Mouse (Mus musculus): ENCODE data around the gene Setdb1. TPM values are rescaled to one million over a fixed set of nuclear protein-coding genes. Genes with fewer than 3 reads are reported as not detected.
"Not testable (repeated sequence)": the region's sequence is repeated elsewhere in the genome, so short reads cannot be mapped to it uniquely, and the experiment has no call there.

Gene Setdb1
- total RNA-seq (2021) = 10 to 100 TPM; 39.0 to 41.1 TPM
- long read RNA-seq, experiment 1, full-length matches to known transcripts = 5 of 17 reads
- long read RNA-seq, experiment 1, partial matches to known transcripts = 6 of 17 reads
- long read RNA-seq, experiment 1, other reads (novel, unspliced or antisense) = 6 of 17 reads
- long read RNA-seq, experiment 2, full-length matches to known transcripts = 2 of 16 reads
- long read RNA-seq, experiment 2, partial matches to known transcripts = 10 of 16 reads
- long read RNA-seq, experiment 2, other reads (novel, unspliced or antisense) = 4 of 16 reads

GRCm38 (mm10) chr3:95356701-95357449, at the start of gene Setdb1:
Gene Setdb1, minus strand, starts transcription at chr3:95357202.
- DNase-seq (ENCODE audit: low spot score in 2 of 2) = peak; percentile 89 to 92

- DNase-seq (ENCODE audit: low spot score in 2 of 2) = no peak
Observed at GRCm38 (mm10) chr3:95402741-95403140, 45.7 kb upstream of the Setdb1 start, which contains the start of gene 4930558C23Rik. Gene 4930558C23Rik, minus strand, starts transcription at chr3:95402841.

- no peak for DNase-seq (ENCODE audit: low spot score in 2 of 2)
Observed at GRCm38 (mm10) chr3:95394385-95394784, 37.4 kb upstream of the Setdb1 start.

- no peak for DNase-seq (ENCODE audit: low spot score in 2 of 2)
Observed at GRCm38 (mm10) chr3:95385401-95386075, 28.5 kb upstream of the Setdb1 start.

- no peak for DNase-seq (ENCODE audit: low spot score in 2 of 2)
Observed at GRCm38 (mm10) chr3:95373208-95373607, 16.2 kb upstream of the Setdb1 start.

- DNase-seq (ENCODE audit: low spot score in 2 of 2) = no peak
Observed at GRCm38 (mm10) chr3:95370101-95370500, 13.1 kb upstream of the Setdb1 start.

GRCm38 (mm10) chr3:95360276-95360675, 3.3 kb upstream of the Setdb1 start:
- DNase-seq (ENCODE audit: low spot score in 2 of 2) = not testable (repeated sequence)

- DNase-seq (ENCODE audit: low spot score in 2 of 2) = no peak
Observed at GRCm38 (mm10) chr3:95357746-95358145, 744 bp upstream of the Setdb1 start.

- not testable (repeated sequence) for DNase-seq (ENCODE audit: low spot score in 2 of 2)
Observed at GRCm38 (mm10) chr3:95355911-95356544, 974 bp downstream of the Setdb1 start.

GRCm38 (mm10) chr3:95349491-95349890, 7.5 kb downstream of the Setdb1 start:
- no peak for DNase-seq (ENCODE audit: low spot score in 2 of 2)

- not testable (repeated sequence) for DNase-seq (ENCODE audit: low spot score in 2 of 2)
Observed at GRCm38 (mm10) chr3:95348343-95348742, 8.7 kb downstream of the Setdb1 start.

GRCm38 (mm10) chr3:95346454-95346853, 10.5 kb downstream of the Setdb1 start:
- DNase-seq (ENCODE audit: low spot score in 2 of 2) = no peak

- DNase-seq (ENCODE audit: low spot score in 2 of 2) = not testable (repeated sequence)
Observed at GRCm38 (mm10) chr3:95343356-95344000, 13.5 kb downstream of the Setdb1 start.

- no peak for DNase-seq (ENCODE audit: low spot score in 2 of 2)
Observed at GRCm38 (mm10) chr3:95338251-95338650, 18.8 kb downstream of the Setdb1 start.

- no peak for DNase-seq (ENCODE audit: low spot score in 2 of 2)
Observed at GRCm38 (mm10) chr3:95337345-95337744, 19.7 kb downstream of the Setdb1 start.

GRCm38 (mm10) chr3:95331528-95331927, 25.5 kb downstream of the Setdb1 start:
- no peak for DNase-seq (ENCODE audit: low spot score in 2 of 2)

GRCm38 (mm10) chr3:95328803-95329404, 28.1 kb downstream of the Setdb1 start:
- DNase-seq (ENCODE audit: low spot score in 2 of 2) = no peak

GRCm38 (mm10) chr3:95324454-95325144, 32.4 kb downstream of the Setdb1 start:
- DNase-seq (ENCODE audit: low spot score in 2 of 2) = no peak

- DNase-seq (ENCODE audit: low spot score in 2 of 2) = no peak
Observed at GRCm38 (mm10) chr3:95323429-95323828, 33.6 kb downstream of the Setdb1 start.
